Mouse (Mus musculus): Measurements from ENCODE around the gene Gm45213.
A peak's percentile ranks its signal among the peaks of the same experiment; 100 is the strongest.

Gm45213 gene

GRCm38 (mm10) chr7:66053946-66054483 lies 10.6 kb downstream of the Gm45213 start:
- no peak for DNase-seq

- peak; percentile 38 for DNase-seq
Measured at GRCm38 (mm10) chr7:66055356-66055755, 12.0 kb downstream of the Gm45213 start.

- DNase-seq, result no peak
Measured at GRCm38 (mm10) chr7:66058703-66059102, 15.3 kb downstream of the Gm45213 start, which contains the start of gene Snrpa1. Gene Snrpa1 (plus strand): TSS chr7:66059003.

GRCm38 (mm10) chr7:66060066-66060956 lies 16.9 kb downstream of the Gm45213 start:
- peak; percentile 93 for DNase-seq

GRCm38 (mm10) chr7:66061057-66061456 lies 17.7 kb downstream of the Gm45213 start:
- DNase-seq, result no peak

- DNase-seq, result no peak
Measured at GRCm38 (mm10) chr7:66076411-66076810, 33.0 kb downstream of the Gm45213 start.

- DNase-seq, result peak; percentile 97
Measured at GRCm38 (mm10) chr7:66079364-66080230, 36.2 kb downstream of the Gm45213 start, which contains the start of gene Selenos. Gene Selenos (plus strand): TSS chr7:66079649.

- no peak for DNase-seq
Measured at GRCm38 (mm10) chr7:66080231-66080613, 36.8 kb downstream of the Gm45213 start.

- DNase-seq, result no peak
Measured at GRCm38 (mm10) chr7:66083757-66084156, 40.4 kb downstream of the Gm45213 start.

- no peak for DNase-seq
Measured at GRCm38 (mm10) chr7:66084546-66084945, 41.1 kb downstream of the Gm45213 start.

GRCm38 (mm10) chr7:66087652-66088051 lies 44.2 kb downstream of the Gm45213 start:
- DNase-seq, result no peak

GRCm38 (mm10) chr7:66088077-66088476 lies 44.7 kb downstream of the Gm45213 start:
- no peak for DNase-seq

- no peak for DNase-seq
Measured at GRCm38 (mm10) chr7:66090676-66091190, 47.3 kb downstream of the Gm45213 start.

- no peak for DNase-seq
Measured at GRCm38 (mm10) chr7:66091553-66091952, 48.2 kb downstream of the Gm45213 start.

GRCm38 (mm10) chr7:66092656-66093055 lies 49.3 kb downstream of the Gm45213 start:
- no peak for DNase-seq

- no peak for DNase-seq
Measured at GRCm38 (mm10) chr7:66094141-66094540, 50.7 kb downstream of the Gm45213 start.

- no peak for DNase-seq
Measured at GRCm38 (mm10) chr7:66098803-66099202, 55.4 kb downstream of the Gm45213 start.

GRCm38 (mm10) chr7:66101866-66102265 lies 58.5 kb downstream of the Gm45213 start:
- peak; percentile 47 for DNase-seq

- no peak for DNase-seq
Measured at GRCm38 (mm10) chr7:66104531-66104930, 61.1 kb downstream of the Gm45213 start.

GRCm38 (mm10) chr7:66105771-66106170 lies 62.4 kb downstream of the Gm45213 start:
- DNase-seq, result no peak

- peak; percentile 34 for DNase-seq
Measured at GRCm38 (mm10) chr7:66106581-66107056, 63.2 kb downstream of the Gm45213 start.

- peak; percentile 47 for DNase-seq
Measured at GRCm38 (mm10) chr7:66107206-66107605, 63.8 kb downstream of the Gm45213 start.

GRCm38 (mm10) chr7:66107930-66108329 lies 64.5 kb downstream of the Gm45213 start:
- DNase-seq, result peak; percentile 44
